Mouse (Mus musculus) liver, postnatal 0 days (tissue): ENCODE measurements at regions not wholly inside any gene's neighbourhood (a gene's known extent, or its start where the extent isn't known, plus 50 kb on each side); places are given as distances from the start of the nearest gene placed in this dataset.

Experiments used
- CTCF ChIP-seq: sonication (generic); IDR thresholded peaks from 2 replicates; pipeline ENCODE4 v1.5.1; 2016; ENCODE audit warnings: antibody characterized with exemption, low read depth
- EP300 ChIP-seq: IDR thresholded peaks from 2 replicates; pipeline ENCODE4 v1.6.1; 2016; ENCODE audit warnings: antibody characterized with exemption, low read depth, mild to moderate bottlenecking

DNA sequence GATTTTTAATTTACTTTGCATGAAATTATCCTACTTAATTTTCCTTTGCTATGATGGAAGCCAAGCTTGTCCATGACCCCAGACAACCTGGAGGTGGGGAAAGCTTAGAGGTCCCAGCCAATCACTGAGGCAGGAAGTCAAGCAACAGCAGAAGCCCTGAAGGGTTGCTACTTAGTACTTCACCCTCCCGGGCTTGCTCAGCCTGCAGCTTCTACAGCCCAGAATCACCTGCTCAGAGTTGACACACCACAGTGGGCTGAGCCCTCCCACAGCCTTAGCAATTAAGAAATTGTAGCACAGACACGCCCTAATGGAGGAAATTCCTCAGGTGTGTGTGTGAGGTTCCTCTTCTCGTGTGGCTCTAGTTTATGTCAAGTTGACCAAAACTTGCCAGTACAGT is 209.9 kb upstream of the Hs6st1 start:
- TF ChIP-seq CTCF, result no peak
- no peak for TF ChIP-seq EP300
